Mouse (Mus musculus) C2C12 (cell line): ENCODE data around the gene Dusp22. TPM values are rescaled to one million over a fixed set of nuclear protein-coding genes. Genes with fewer than 3 reads are reported as not detected.

ENCODE experiments used
- H3K27me3 ChIP-seq: one replicate; pipeline ENCODE4 v1.6.1; 2011; ENCODE audit not compliant: control insufficient read depth, insufficient read depth, insufficient read length
- H3K36me3 ChIP-seq: one replicate; pipeline ENCODE4 v1.6.1; 2011; ENCODE audit not compliant: control insufficient read depth, insufficient read depth
- H3K4me3 ChIP-seq: one replicate; pipeline ENCODE4 v1.5.1; 2011; ENCODE audit warnings: mild to moderate bottlenecking, control low read depth; ENCODE audit not compliant: poor library complexity, insufficient read depth, severe bottlenecking
- H3K79me2 ChIP-seq: one replicate; pipeline ENCODE4 v1.6.1; 2011; ENCODE audit not compliant: control insufficient read depth, insufficient read depth
- H3K79me3 ChIP-seq: one replicate; pipeline ENCODE4 v1.6.1; 2011; ENCODE audit warnings: low read depth, control low read depth
- H3ac ChIP-seq: one replicate; pipeline ENCODE3; 2011; ENCODE audit warnings: low read depth; ENCODE audit not compliant: control insufficient read depth, insufficient read length
- CEBPB ChIP-seq: IDR thresholded peaks from one replicate; pipeline ENCODE4 v1.6.1; 2011; ENCODE audit warnings: low read depth, mild to moderate bottlenecking, control low read depth, moderate library complexity
- CTCF ChIP-seq: IDR thresholded peaks from one replicate; pipeline ENCODE4 v1.5.1; 2011; ENCODE audit not compliant: control insufficient read depth, insufficient read depth, insufficient read length
- FOSL1 ChIP-seq: IDR thresholded peaks from one replicate; pipeline ENCODE4 v1.8.0; 2011; ENCODE audit warnings: mild to moderate bottlenecking, low read length; ENCODE audit not compliant: poor library complexity, insufficient read depth, severe bottlenecking
- MAX ChIP-seq: IDR thresholded peaks from one replicate; pipeline ENCODE4 v1.6.1; 2011; ENCODE audit warnings: mild to moderate bottlenecking, control low read depth
- MYOD1 ChIP-seq: IDR thresholded peaks from one replicate; pipeline ENCODE4 v1.6.1; 2011; ENCODE audit warnings: low read depth; ENCODE audit not compliant: control insufficient read depth, insufficient read length
- MYOG ChIP-seq: IDR thresholded peaks from one replicate; pipeline ENCODE4 v1.6.1; 2011; ENCODE audit not compliant: control insufficient read depth, insufficient read length; ENCODE audit errors: extremely low read depth
- USF1 ChIP-seq: IDR thresholded peaks from one replicate; pipeline ENCODE4 v1.6.1; 2011; ENCODE audit warnings: low read depth, mild to moderate bottlenecking, control low read depth, moderate library complexity
- polyA plus RNA-seq: library from polyadenylated mRNA; unstranded; fragments of >200 nt; fragmentation: generic; extraction: Trizol; gene quantifications from one replicate; pipeline ENCODE4 v1.2.1, GENCODE M21; 2012; ENCODE audit warnings: missing spikeins

Gene Dusp22
- polyA plus RNA-seq, 1 experiment, result 4.5 TPM

DNA sequence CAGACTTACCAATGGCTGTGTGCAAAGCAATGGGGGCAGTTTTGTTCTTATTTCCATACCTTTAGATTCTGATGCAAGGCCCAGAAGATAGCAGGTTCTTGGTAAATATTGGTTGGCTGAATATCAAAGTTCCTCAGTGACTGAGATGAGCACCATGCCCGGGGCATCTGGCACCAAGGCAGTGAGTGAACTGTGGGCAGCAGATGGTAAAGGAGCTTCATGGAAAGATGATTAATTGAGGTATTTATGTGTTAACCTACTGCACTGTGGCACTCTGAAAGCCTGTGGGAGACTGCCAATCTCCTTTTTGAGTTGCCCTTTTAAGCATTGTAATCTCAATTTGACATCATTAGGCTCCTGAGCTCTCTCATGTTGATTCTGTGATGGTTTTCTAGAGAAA lies 9.1 kb upstream of the Dusp22 start:
- no peak overlapping the region for H3ac ChIP-seq
- H3K36me3 ChIP-seq, result no peaks in the 10 kb centered on the region
- H3K27me3 ChIP-seq, result no peaks in the 10 kb centered on the region
- TF ChIP-seq MAX (no peak), MYOD1 (no peak), CTCF (no peak), CEBPB (no peak), USF1 (no peak), MYOG (no peak), FOSL1 (no peak)
- no peaks in the 10 kb centered on the region for H3K79me2 ChIP-seq
- H3K79me3 ChIP-seq, result no peaks in the 10 kb centered on the region
- H3K4me3 ChIP-seq, result no peak overlapping the region

DNA sequence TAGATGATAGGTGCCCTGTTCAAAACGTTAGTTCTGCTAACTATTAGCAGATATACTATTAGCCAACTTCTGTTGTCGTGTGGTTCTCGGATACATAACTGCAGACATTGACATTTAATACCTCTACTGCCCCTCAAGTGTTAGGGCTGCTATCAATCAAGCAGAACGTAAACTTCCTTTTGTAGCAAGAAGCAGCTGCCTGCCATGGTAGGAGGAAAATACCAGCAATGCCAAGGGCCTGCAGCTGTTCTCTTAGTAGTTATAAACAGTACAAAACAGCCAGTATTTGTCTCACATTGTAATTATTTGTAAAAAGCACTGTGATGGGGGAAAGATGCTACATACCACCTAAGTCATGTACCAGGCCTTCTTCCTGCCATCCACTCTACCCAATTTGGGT lies 6.7 kb upstream of the Dusp22 start:
- Histone ChIP-seq H3ac (no peak overlapping the region), H3K79me2 (no peaks in the 10 kb centered on the region), H3K79me3 (no peaks in the 10 kb centered on the region), H3K4me3 (no peak overlapping the region), H3K27me3 (no peaks in the 10 kb centered on the region), H3K36me3 (no peaks in the 10 kb centered on the region)
- TF ChIP-seq MAX (no peak), USF1 (no peak), FOSL1 (no peak), CTCF (no peak), CEBPB (no peak), MYOG (no peak), MYOD1 (no peak)

DNA sequence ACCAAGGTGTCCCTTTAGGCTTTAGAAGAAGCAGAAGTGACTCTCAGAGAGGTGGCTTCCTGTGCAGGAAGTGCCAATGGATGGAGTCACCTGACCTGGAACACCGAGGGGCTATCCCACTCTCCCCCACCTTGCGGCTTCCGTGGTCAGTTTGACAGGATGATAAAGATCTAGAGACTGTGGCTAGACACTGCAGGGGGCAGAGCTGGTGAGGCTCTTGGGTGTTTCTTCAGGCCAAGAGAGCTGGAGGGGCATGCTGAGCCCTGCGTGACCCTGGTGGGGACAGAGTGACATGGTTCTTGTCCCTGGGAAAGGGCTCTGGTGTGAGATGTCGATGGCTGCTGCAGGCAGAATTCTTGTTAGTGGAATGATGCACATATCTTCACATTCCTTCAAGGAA lies 5.3 kb upstream of the Dusp22 start:
- H3K79me2 ChIP-seq, result no peaks in the 10 kb centered on the region
- H3K27me3 ChIP-seq, result no peaks in the 10 kb centered on the region
- no peaks in the 10 kb centered on the region for H3K79me3 ChIP-seq
- no peak overlapping the region for H3ac ChIP-seq
- H3K36me3 ChIP-seq, result no peaks in the 10 kb centered on the region
- no peak overlapping the region for H3K4me3 ChIP-seq
- no peak for TF ChIP-seq CTCF
- no peak for TF ChIP-seq MYOG
- TF ChIP-seq FOSL1, result no peak
- TF ChIP-seq USF1, result no peak
- TF ChIP-seq MYOD1, result no peak
- TF ChIP-seq MAX, result no peak
- TF ChIP-seq CEBPB, result no peak

DNA sequence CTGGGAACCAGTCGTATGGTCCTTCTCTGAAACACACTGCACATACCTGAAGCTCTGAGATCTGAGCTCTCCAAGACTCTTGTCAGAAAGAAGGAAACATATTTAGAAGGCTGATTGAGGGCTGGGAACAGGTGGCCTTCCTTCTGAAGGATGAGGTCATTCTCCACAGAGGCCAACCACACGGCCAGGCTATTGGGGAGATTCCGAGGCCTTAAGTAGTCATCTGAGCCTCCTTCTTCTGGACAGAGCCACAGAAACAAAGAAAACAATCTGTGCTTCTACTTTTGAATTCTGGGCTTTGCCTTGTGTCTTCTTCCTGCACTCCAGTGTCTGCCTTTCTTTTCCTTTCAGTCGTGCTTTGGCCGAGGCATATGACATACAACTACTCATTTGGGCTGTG lies 2.9 kb upstream of the Dusp22 start:
- H3K79me3 ChIP-seq, result no peaks in the 10 kb centered on the region
- no peaks in the 10 kb centered on the region for H3K79me2 ChIP-seq
- TF ChIP-seq CEBPB (no peak), CTCF (no peak), MAX (no peak), FOSL1 (no peak), USF1 (no peak), MYOD1 (peak; percentile 99), MYOG (no peak)
- H3K27me3 ChIP-seq, result no peaks in the 10 kb centered on the region
- H3K4me3 ChIP-seq, result no peak overlapping the region
- no peak overlapping the region for H3ac ChIP-seq
- H3K36me3 ChIP-seq, result no peaks in the 10 kb centered on the region

DNA sequence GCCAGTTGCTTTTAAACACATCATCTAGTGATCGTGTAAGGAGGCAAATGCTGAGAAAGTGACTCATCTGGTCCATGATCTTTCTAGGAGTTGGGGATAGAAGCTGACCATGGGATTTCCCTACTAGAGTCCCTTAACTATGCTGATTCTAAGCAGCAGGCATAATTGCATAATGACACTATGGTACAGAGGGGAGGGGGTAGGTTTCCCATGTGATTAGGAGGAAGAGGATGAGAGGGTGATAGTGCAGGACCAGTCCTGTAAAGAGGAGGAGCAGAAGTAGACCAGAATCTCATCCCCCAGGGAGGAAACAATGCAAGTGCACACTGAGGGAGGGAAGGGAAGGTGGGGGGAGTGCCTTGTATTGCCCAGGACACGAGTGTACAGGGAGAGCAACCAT lies 2.0 kb upstream of the Dusp22 start:
- H3K4me3 ChIP-seq, result no peak overlapping the region
- TF ChIP-seq CEBPB (no peak), MYOG (no peak), MAX (no peak), CTCF (no peak), MYOD1 (no peak), USF1 (no peak), FOSL1 (no peak)
- no peaks in the 10 kb centered on the region for H3K36me3 ChIP-seq
- no peaks in the 10 kb centered on the region for H3K79me2 ChIP-seq
- no peaks in the 10 kb centered on the region for H3K27me3 ChIP-seq
- H3ac ChIP-seq, result no peak overlapping the region
- H3K79me3 ChIP-seq, result no peaks in the 10 kb centered on the region

DNA sequence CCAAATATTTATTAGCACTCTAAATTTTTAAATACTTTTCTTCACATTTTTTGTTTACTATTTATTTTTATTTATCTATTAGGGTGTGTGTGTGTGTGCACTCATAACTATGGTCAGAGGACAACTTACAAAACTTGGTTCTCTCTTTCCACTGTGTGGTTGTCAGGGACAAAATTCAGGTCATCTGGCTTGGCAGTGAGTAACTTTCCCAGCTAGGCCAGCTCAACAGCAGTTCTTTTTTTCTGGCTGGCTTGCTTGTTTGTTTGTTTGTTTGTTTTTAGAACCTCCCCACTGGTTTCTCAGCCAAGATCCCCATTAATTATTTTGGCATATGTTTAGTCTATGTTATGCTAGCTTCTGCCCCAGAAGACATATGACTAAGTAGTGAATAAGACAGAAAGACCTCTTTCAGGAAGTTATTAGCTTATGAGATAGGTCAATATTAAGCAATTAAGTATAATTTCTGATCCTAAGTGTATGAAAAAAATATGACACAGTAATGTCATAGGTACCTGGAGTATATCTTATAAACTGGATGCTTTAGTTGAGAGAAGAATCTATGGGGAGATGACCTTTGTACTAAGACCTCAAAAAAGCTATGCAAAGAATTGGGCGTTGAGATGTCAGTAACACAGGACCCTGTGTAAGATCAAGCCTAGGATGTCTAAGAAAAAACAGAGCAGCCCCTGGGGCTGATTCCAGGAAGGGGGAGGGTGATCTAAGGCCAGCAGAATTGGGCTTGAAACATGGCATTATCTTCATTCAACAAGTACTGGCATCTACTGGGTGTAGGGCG lies 1.4 kb upstream of the Dusp22 start:
- TF ChIP-seq CEBPB (no peak), MYOD1 (no peak), MAX (no peak), USF1 (no peak), CTCF (no peak), MYOG (no peak), FOSL1 (no peak)
- Histone ChIP-seq H3K79me3 (no peaks in the 10 kb centered on the region), H3K36me3 (no peaks in the 10 kb centered on the region), H3K79me2 (no peaks in the 10 kb centered on the region), H3K27me3 (no peaks in the 10 kb centered on the region), H3K4me3 (no peak overlapping the region), H3ac (no peak overlapping the region)
